Mouse (Mus musculus): Measurements from ENCODE around the gene Abcc1. TPM values are rescaled to one million over a fixed set of nuclear protein-coding genes. Genes with fewer than 3 reads are reported as not detected.

The Abcc1 gene
- polyA plus RNA-seq, 3 experiments from 2014 or later = 18.5 to 34.1 (median 25.9) TPM

GRCm38 (mm10) chr16:14377321-14377720, 16.0 kb downstream of the Abcc1 start:
- ATAC-seq = no peak

- no peak for ATAC-seq
Observed at GRCm38 (mm10) chr16:14378654-14379053, 17.3 kb downstream of the Abcc1 start.

- peak; percentile 88 for ATAC-seq
Observed at GRCm38 (mm10) chr16:14379888-14380287, 18.5 kb downstream of the Abcc1 start.

- ATAC-seq = no peak
Observed at GRCm38 (mm10) chr16:14381061-14381665, 19.8 kb downstream of the Abcc1 start.

- ATAC-seq = no peak
Observed at GRCm38 (mm10) chr16:14399303-14399702, 37.9 kb downstream of the Abcc1 start.

- ATAC-seq = no peak
Observed at GRCm38 (mm10) chr16:14403507-14403906, 42.1 kb downstream of the Abcc1 start.

- ATAC-seq = no peak
Observed at GRCm38 (mm10) chr16:14405636-14406035, 44.3 kb downstream of the Abcc1 start.

- ATAC-seq = no peak
Observed at GRCm38 (mm10) chr16:14409124-14409523, 47.8 kb downstream of the Abcc1 start.

GRCm38 (mm10) chr16:14409776-14410175, 48.4 kb downstream of the Abcc1 start:
- ATAC-seq = no peak

GRCm38 (mm10) chr16:14410611-14411010, 49.3 kb downstream of the Abcc1 start:
- ATAC-seq = no peak

GRCm38 (mm10) chr16:14411156-14411555, 49.8 kb downstream of the Abcc1 start:
- ATAC-seq = no peak

- ATAC-seq = no peak
Observed at GRCm38 (mm10) chr16:14412551-14412950, 51.2 kb downstream of the Abcc1 start.

- ATAC-seq = no peak
Observed at GRCm38 (mm10) chr16:14415206-14415605, 53.8 kb downstream of the Abcc1 start.

- ATAC-seq = no peak
Observed at GRCm38 (mm10) chr16:14416957-14417618, 55.7 kb downstream of the Abcc1 start.

GRCm38 (mm10) chr16:14420496-14421132, 59.3 kb downstream of the Abcc1 start:
- ATAC-seq = no peak

- no peak for ATAC-seq
Observed at GRCm38 (mm10) chr16:14422081-14422480, 60.7 kb downstream of the Abcc1 start.

- no peak for ATAC-seq
Observed at GRCm38 (mm10) chr16:14429371-14429770, 68.0 kb downstream of the Abcc1 start.

- no peak for ATAC-seq
Observed at GRCm38 (mm10) chr16:14432996-14433395, 71.6 kb downstream of the Abcc1 start.

GRCm38 (mm10) chr16:14435526-14435925, 74.2 kb downstream of the Abcc1 start:
- ATAC-seq = no peak

GRCm38 (mm10) chr16:14437446-14437982, 76.2 kb downstream of the Abcc1 start:
- ATAC-seq = no peak

GRCm38 (mm10) chr16:14438561-14438960, 77.2 kb downstream of the Abcc1 start:
- no peak for ATAC-seq

- no peak for ATAC-seq
Observed at GRCm38 (mm10) chr16:14439081-14439480, 77.7 kb downstream of the Abcc1 start.

- ATAC-seq = no peak
Observed at GRCm38 (mm10) chr16:14439801-14440614, 78.7 kb downstream of the Abcc1 start.
